Mouse (Mus musculus) erythroblast, embryonic 14.5 days (primary cell): ENCODE results near the gene Ift81.

Experiments
- GATA1 ChIP-seq: IDR thresholded peaks from 2 replicates; pipeline ENCODE4 v1.6.1; 2012; ENCODE audit warnings: low read length, inconsistent platforms, mixed read lengths
- TAL1 ChIP-seq: IDR thresholded peaks from 3 replicates; pipeline ENCODE4 v1.6.1; 2012; ENCODE audit warnings: low read length, inconsistent platforms, mixed read lengths

DNA sequence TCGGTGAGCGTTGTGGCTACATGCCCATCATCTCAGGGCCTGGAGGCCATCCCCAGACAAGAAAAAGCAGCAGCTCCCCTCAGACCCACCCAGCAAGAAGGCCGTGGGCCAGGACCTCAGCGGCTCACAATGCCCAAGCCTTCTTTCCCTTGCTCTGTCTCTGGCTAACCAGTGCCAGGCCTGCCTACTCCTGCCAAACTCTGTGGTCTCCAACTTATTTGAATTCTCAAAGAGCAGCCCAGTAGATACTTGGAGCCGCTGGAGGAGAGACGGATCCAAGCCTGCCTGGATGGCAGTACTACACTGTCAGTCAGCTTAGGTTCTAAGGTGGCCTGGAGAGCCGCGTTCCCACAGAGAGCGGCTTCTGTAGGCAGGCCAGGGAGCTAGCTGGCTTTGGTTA is 87.9 kb downstream of the Ift81 start:
- TF ChIP-seq GATA1 (no peak), TAL1 (no peak)
